Mouse (Mus musculus) adrenal gland, postnatal 10 days (tissue): ENCODE measurements at regions not wholly inside any gene's neighbourhood (a gene's known extent, or its start where the extent isn't known, plus 50 kb on each side); places are given as distances from the start of the nearest gene placed in this dataset.

ENCODE experiments used
- DNase-seq: peaks from one replicate; pipeline ENCODE4 v3.0.0; 2021; ENCODE audit warnings: mixed read lengths

GRCm38 (mm10) chr4:80002738-80003635 is 830.9 kb upstream of the Tyrp1 start:
- DNase-seq, result peak; percentile 12

- DNase-seq, result peak; percentile 5
These were observed 830.1 kb upstream of the Tyrp1 start for GRCm38 (mm10) chr4:80003636-80004365.

- no peak for DNase-seq
These were observed 829.6 kb upstream of the Tyrp1 start for GRCm38 (mm10) chr4:80004366-80004700.

- DNase-seq, result no peak
These were observed 829.1 kb upstream of the Tyrp1 start for GRCm38 (mm10) chr4:80004788-80005187.

GRCm38 (mm10) chr4:80027876-80028275 is 806.0 kb upstream of the Tyrp1 start:
- DNase-seq, result no peak

- DNase-seq, result no peak
These were observed 786.0 kb upstream of the Tyrp1 start for GRCm38 (mm10) chr4:80047956-80048355.
